Mouse (Mus musculus): Measurements from ENCODE around the gene Pak1ip1. TPM values are rescaled to one million over a fixed set of nuclear protein-coding genes. Genes with fewer than 3 reads are reported as not detected.

The Pak1ip1 gene
- 82.6 and 87.7 TPM in 2 replicates for polyA plus RNA-seq (2015; fragmentation: Nextera tagmentation; extraction: Ambion mirVana)

- 0 out of 2 replicates have a peak, but pooled peaks cover 5% of the 10 kb centered on the region for H3K36me3 ChIP-seq (ENCODE audit: control insufficient read depth, insufficient read depth, low read length)
- peak; percentile 95 for ATAC-seq
- H3K9ac ChIP-seq (ENCODE audit: low read depth, low read length) = peak within 1 kb of the TSS; percentile 92
- peak within 1 kb of the TSS; percentile 86 for H3K4me2 ChIP-seq (ENCODE audit: low read depth, low read length)
- H3K9me3 ChIP-seq (ENCODE audit: control insufficient read depth, low read length) = no peaks in the 10 kb centered on the region
- no peaks in the 10 kb centered on the region for H3K27me3 ChIP-seq (replicated peaks; ENCODE audit: control insufficient read depth, insufficient read depth, low read length)
- peaks cover 8% of the 10 kb centered on the region for H3K4me1 ChIP-seq (ENCODE audit: control insufficient read depth, insufficient read depth, low read length)
- H3K27ac ChIP-seq (ENCODE audit: low read length) = peak within 1 kb of the TSS; percentile 100
- under 1% methylated on average over 58 of the region's 58 CpGs for WGBS
- peak within 1 kb of the TSS; percentile 100 for H3K4me3 ChIP-seq (ENCODE audit: low read length)
Observed at GRCm38 (mm10) chr13:41000926-41001639, at the start of gene Pak1ip1. Gene Pak1ip1 (plus strand): TSS chr13:41001023.

DNA sequence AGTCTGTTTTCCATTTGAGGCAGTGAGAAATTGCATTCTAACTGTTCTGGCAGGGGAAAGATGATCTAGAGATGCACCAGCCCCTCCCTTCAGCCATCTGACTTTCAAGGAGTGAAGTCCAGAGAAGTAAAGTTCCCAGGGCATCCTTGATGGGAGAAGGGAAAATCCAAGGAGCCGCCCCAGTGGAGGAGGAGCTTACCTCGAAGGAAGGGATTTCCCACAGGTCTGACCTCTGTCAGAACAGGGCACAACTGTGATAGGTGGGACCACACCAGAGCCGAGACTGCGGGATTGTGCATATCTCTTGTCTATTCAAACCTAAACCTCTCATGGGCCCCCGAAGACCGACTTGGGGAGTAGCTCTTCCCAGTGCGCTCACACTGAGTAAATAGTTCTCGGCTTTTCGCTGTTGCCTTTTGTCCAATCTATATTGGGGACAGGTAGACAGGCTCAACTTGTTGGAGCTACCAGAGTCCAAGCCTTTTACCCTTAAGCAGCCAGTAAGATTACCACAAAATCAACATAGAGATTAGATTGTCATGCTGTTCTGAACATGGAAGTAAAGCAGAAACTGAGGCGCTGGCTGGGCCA, 49.3 kb upstream of the Pak1ip1 start:
- WGBS = 71% methylated on average over 10 of the region's 10 CpGs
- H3K4me2 ChIP-seq (ENCODE audit: low read depth, low read length) = no peak overlapping the region
- H3K4me1 ChIP-seq (ENCODE audit: control insufficient read depth, insufficient read depth, low read length) = 0 out of 2 replicates have a peak, but pooled peaks cover 5% of the 10 kb centered on the region
- no peak overlapping the region for H3K9ac ChIP-seq (ENCODE audit: low read depth, low read length)
- no peaks in the 10 kb centered on the region for H3K36me3 ChIP-seq (ENCODE audit: control insufficient read depth, insufficient read depth, low read length)
- H3K4me3 ChIP-seq (ENCODE audit: low read length) = no peak overlapping the region
- no peaks in the 10 kb centered on the region for H3K9me3 ChIP-seq (ENCODE audit: control insufficient read depth, low read length)
- no peak for ATAC-seq
- no peaks in the 10 kb centered on the region for H3K27me3 ChIP-seq (replicated peaks; ENCODE audit: control insufficient read depth, insufficient read depth, low read length)
- no peak overlapping the region for H3K27ac ChIP-seq (ENCODE audit: low read length)

DNA sequence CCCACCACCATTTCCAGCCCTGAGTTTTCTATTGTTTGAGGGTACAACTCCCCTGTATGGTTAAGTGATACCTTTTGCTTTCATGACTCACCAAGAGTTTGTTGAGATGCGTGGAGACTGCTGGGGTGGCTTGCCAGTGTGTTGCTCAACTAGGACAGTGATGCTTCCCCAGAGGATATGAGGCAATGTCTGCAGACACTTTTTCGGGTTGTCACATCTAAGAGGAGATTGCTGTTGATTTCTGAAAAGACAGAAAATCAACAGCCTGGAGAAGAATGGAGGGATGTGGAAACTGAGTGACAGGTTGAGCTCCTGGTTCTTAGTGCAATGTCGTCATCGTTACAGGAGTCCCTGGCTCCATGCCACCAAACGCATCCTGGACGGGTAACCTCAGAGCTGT, 47.6 kb upstream of the Pak1ip1 start:
- no peak overlapping the region for H3K4me2 ChIP-seq (ENCODE audit: low read depth, low read length)
- no peak for ATAC-seq
- no peaks in the 10 kb centered on the region for H3K4me1 ChIP-seq (ENCODE audit: control insufficient read depth, insufficient read depth, low read length)
- no peak overlapping the region for H3K27ac ChIP-seq (ENCODE audit: low read length)
- H3K27me3 ChIP-seq (replicated peaks; ENCODE audit: control insufficient read depth, insufficient read depth, low read length) = no peaks in the 10 kb centered on the region
- H3K4me3 ChIP-seq (ENCODE audit: low read length) = no peak overlapping the region
- no peaks in the 10 kb centered on the region for H3K36me3 ChIP-seq (ENCODE audit: control insufficient read depth, insufficient read depth, low read length)
- H3K9me3 ChIP-seq (ENCODE audit: control insufficient read depth, low read length) = no peaks in the 10 kb centered on the region
- no peak overlapping the region for H3K9ac ChIP-seq (ENCODE audit: low read depth, low read length)
- 81% methylated on average over 6 of the region's 6 CpGs for WGBS

GRCm38 (mm10) chr13:40955773-40956172, 45.0 kb upstream of the Pak1ip1 start:
- H3K4me3 ChIP-seq (ENCODE audit: low read length) = no peak overlapping the region
- H3K9me3 ChIP-seq (ENCODE audit: control insufficient read depth, low read length) = no peaks in the 10 kb centered on the region
- no peaks in the 10 kb centered on the region for H3K4me1 ChIP-seq (ENCODE audit: control insufficient read depth, insufficient read depth, low read length)
- no peak overlapping the region for H3K9ac ChIP-seq (ENCODE audit: low read depth, low read length)
- WGBS = 88% methylated on average over 7 of the region's 7 CpGs
- H3K4me2 ChIP-seq (ENCODE audit: low read depth, low read length) = no peak overlapping the region
- no peaks in the 10 kb centered on the region for H3K27me3 ChIP-seq (replicated peaks; ENCODE audit: control insufficient read depth, insufficient read depth, low read length)
- H3K36me3 ChIP-seq (ENCODE audit: control insufficient read depth, insufficient read depth, low read length) = peaks cover 3% of the 10 kb centered on the region
- no peak overlapping the region for H3K27ac ChIP-seq (ENCODE audit: low read length)
- ATAC-seq = no peak

- Histone ChIP-seq H3K36me3 (ENCODE audit: control insufficient read depth, insufficient read depth, low read length) (no peaks in the 10 kb centered on the region), H3K27ac (ENCODE audit: low read length) (no peak overlapping the region), H3K4me3 (ENCODE audit: low read length) (no peak overlapping the region), H3K9me3 (ENCODE audit: control insufficient read depth, low read length) (no peaks in the 10 kb centered on the region), H3K9ac (ENCODE audit: low read depth, low read length) (no peak overlapping the region), H3K27me3 (replicated peaks; ENCODE audit: control insufficient read depth, insufficient read depth, low read length) (no peaks in the 10 kb centered on the region), H3K4me2 (ENCODE audit: low read depth, low read length) (no peak overlapping the region), H3K4me1 (ENCODE audit: control insufficient read depth, insufficient read depth, low read length) (no peaks in the 10 kb centered on the region)
- no peak for ATAC-seq
- WGBS = 91% methylated on average over 10 of the region's 10 CpGs
Observed at GRCm38 (mm10) chr13:40967609-40968008, 33.2 kb upstream of the Pak1ip1 start.

DNA sequence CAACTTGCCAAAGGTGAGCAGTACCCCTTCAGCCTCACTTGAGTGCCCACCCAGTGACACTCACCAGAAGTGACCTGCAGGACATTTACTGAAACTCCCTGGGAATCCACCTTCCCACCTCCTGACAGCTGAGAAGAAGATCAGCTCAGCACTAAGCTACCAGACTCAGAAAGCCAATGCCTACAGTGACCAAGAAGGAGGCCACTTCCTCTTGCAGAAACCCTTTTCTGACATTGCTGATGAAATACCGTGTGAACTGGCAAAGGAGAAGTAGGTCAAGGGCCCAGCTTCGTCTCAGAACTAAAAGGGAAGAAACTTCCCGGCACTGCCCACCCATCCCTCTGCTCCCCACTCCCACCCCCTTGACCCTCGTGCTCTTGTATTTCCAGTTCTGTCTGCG, 32.3 kb upstream of the Pak1ip1 start:
- Histone ChIP-seq H3K36me3 (ENCODE audit: control insufficient read depth, insufficient read depth, low read length) (no peaks in the 10 kb centered on the region), H3K27ac (ENCODE audit: low read length) (no peak overlapping the region), H3K9me3 (ENCODE audit: control insufficient read depth, low read length) (0 out of 2 replicates have a peak, but pooled peaks cover under 1% of the 10 kb centered on the region), H3K4me1 (ENCODE audit: control insufficient read depth, insufficient read depth, low read length) (no peaks in the 10 kb centered on the region), H3K4me2 (ENCODE audit: low read depth, low read length) (no peak overlapping the region), H3K9ac (ENCODE audit: low read depth, low read length) (no peak overlapping the region), H3K27me3 (replicated peaks; ENCODE audit: control insufficient read depth, insufficient read depth, low read length) (no peaks in the 10 kb centered on the region), H3K4me3 (ENCODE audit: low read length) (no peak overlapping the region)
- no peak for ATAC-seq
- WGBS = 65% methylated on average over 5 of the region's 5 CpGs

- H3K36me3 ChIP-seq (ENCODE audit: control insufficient read depth, insufficient read depth, low read length) = no peaks in the 10 kb centered on the region
- H3K27ac ChIP-seq (ENCODE audit: low read length) = no peak overlapping the region
- no peaks in the 10 kb centered on the region for H3K4me1 ChIP-seq (ENCODE audit: control insufficient read depth, insufficient read depth, low read length)
- WGBS = 90% methylated on average over 4 of the region's 4 CpGs
- 0 out of 2 replicates have a peak, but pooled peaks cover 3% of the 10 kb centered on the region for H3K9me3 ChIP-seq (ENCODE audit: control insufficient read depth, low read length)
- H3K9ac ChIP-seq (ENCODE audit: low read depth, low read length) = no peak overlapping the region
- H3K4me2 ChIP-seq (ENCODE audit: low read depth, low read length) = no peak overlapping the region
- no peaks in the 10 kb centered on the region for H3K27me3 ChIP-seq (replicated peaks; ENCODE audit: control insufficient read depth, insufficient read depth, low read length)
- ATAC-seq = no peak
- no peak overlapping the region for H3K4me3 ChIP-seq (ENCODE audit: low read length)
Observed at GRCm38 (mm10) chr13:40969761-40970390, 30.9 kb upstream of the Pak1ip1 start.

DNA sequence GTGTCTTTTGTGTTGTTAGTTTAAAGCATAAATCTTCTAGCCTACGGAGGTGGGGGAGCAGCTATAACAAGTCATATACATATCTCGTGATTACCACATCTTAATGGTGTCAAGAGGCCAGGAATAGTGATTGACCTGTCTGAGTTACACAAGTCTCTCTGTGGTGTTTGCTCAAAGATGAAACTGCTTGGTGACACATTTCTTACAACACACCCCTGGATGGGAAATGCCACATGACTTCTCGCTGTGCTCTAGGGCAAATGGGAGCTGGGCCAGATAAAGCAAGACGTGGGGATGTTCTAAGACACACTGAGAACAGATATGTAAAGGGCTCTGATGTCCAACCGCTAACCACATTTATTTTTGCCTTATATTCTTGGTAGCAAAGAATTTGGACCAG, 29.6 kb upstream of the Pak1ip1 start:
- 79% methylated on average over 5 of the region's 5 CpGs for WGBS
- no peak overlapping the region for H3K4me3 ChIP-seq (ENCODE audit: low read length)
- H3K27me3 ChIP-seq (replicated peaks; ENCODE audit: control insufficient read depth, insufficient read depth, low read length) = no peaks in the 10 kb centered on the region
- no peaks in the 10 kb centered on the region for H3K36me3 ChIP-seq (ENCODE audit: control insufficient read depth, insufficient read depth, low read length)
- no peak overlapping the region for H3K27ac ChIP-seq (ENCODE audit: low read length)
- H3K4me2 ChIP-seq (ENCODE audit: low read depth, low read length) = no peak overlapping the region
- no peak for ATAC-seq
- 0 out of 2 replicates have a peak, but pooled peaks cover 3% of the 10 kb centered on the region for H3K9me3 ChIP-seq (ENCODE audit: control insufficient read depth, low read length)
- H3K4me1 ChIP-seq (ENCODE audit: control insufficient read depth, insufficient read depth, low read length) = no peaks in the 10 kb centered on the region
- no peak overlapping the region for H3K9ac ChIP-seq (ENCODE audit: low read depth, low read length)

GRCm38 (mm10) chr13:40971831-40972230, 29.0 kb upstream of the Pak1ip1 start:
- no peaks in the 10 kb centered on the region for H3K36me3 ChIP-seq (ENCODE audit: control insufficient read depth, insufficient read depth, low read length)
- H3K4me3 ChIP-seq (ENCODE audit: low read length) = no peak overlapping the region
- H3K9ac ChIP-seq (ENCODE audit: low read depth, low read length) = no peak overlapping the region
- WGBS = 81% methylated on average over 2 of the region's 2 CpGs
- H3K27me3 ChIP-seq (replicated peaks; ENCODE audit: control insufficient read depth, insufficient read depth, low read length) = no peaks in the 10 kb centered on the region
- ATAC-seq = no peak
- H3K9me3 ChIP-seq (ENCODE audit: control insufficient read depth, low read length) = 0 out of 2 replicates have a peak, but pooled peaks cover 3% of the 10 kb centered on the region
- no peaks in the 10 kb centered on the region for H3K4me1 ChIP-seq (ENCODE audit: control insufficient read depth, insufficient read depth, low read length)
- no peak overlapping the region for H3K27ac ChIP-seq (ENCODE audit: low read length)
- H3K4me2 ChIP-seq (ENCODE audit: low read depth, low read length) = no peak overlapping the region
